Mouse (Mus musculus): ENCODE data around the gene Agpat3. TPM values are rescaled to one million over a fixed set of nuclear protein-coding genes. Genes with fewer than 3 reads are reported as not detected.

Gene Agpat3
- polyA plus RNA-seq, 1 experiment: 178 TPM

GRCm38 (mm10) chr10:78238926-78239325, 113.4 kb downstream of the Agpat3 start:
- WGBS: 82% methylated on average over 6 of the region's 6 CpGs
- Histone ChIP-seq H3K27me3 (ENCODE audit: control insufficient read depth, insufficient read depth, low read length) (no peaks in the 10 kb centered on the region), H3K4me1 (ENCODE audit: control insufficient read depth, insufficient read depth, insufficient read length, low read length) (peaks cover 32% of the 10 kb centered on the region), H3K4me3 (ENCODE audit: low read depth, low read length) (no peak overlapping the region), H3K27ac (ENCODE audit: insufficient read depth, low read depth, low read length) (no peak overlapping the region), H3K36me3 (ENCODE audit: control insufficient read depth, insufficient read depth, low read length) (peaks cover 9% of the 10 kb centered on the region; the same call in 1 of the 2 replicates)
- no peak for TF ChIP-seq POLR2A (IDR thresholded peaks at IDR 0.05; ENCODE audit: low read depth, low read length)
- TF ChIP-seq CTCF (IDR thresholded peaks at IDR 0.05; ENCODE audit: extremely low read depth, insufficient read length, insufficient replicate concordance, low read depth, low read length): no peak

- Histone ChIP-seq H3K27ac (ENCODE audit: insufficient read depth, low read depth, low read length) (no peak overlapping the region), H3K4me1 (ENCODE audit: control insufficient read depth, insufficient read depth, insufficient read length, low read length) (peaks cover 38% of the 10 kb centered on the region), H3K27me3 (ENCODE audit: control insufficient read depth, insufficient read depth, low read length) (no peaks in the 10 kb centered on the region), H3K36me3 (ENCODE audit: control insufficient read depth, insufficient read depth, low read length) (peaks cover 9% of the 10 kb centered on the region; the same call in 1 of the 2 replicates), H3K4me3 (ENCODE audit: low read depth, low read length) (no peak overlapping the region)
- 88% methylated on average over 5 of the region's 5 CpGs for WGBS
- TF ChIP-seq POLR2A (IDR thresholded peaks at IDR 0.05; ENCODE audit: low read depth, low read length) (no peak), CTCF (IDR thresholded peaks at IDR 0.05; ENCODE audit: extremely low read depth, insufficient read length, insufficient replicate concordance, low read depth, low read length) (no peak)
These were observed 114.0 kb downstream of the Agpat3 start for GRCm38 (mm10) chr10:78238297-78238696.

- H3K4me3 ChIP-seq (ENCODE audit: low read depth, low read length): no peak overlapping the region
- WGBS: 73% methylated on average over 6 of the region's 6 CpGs
- TF ChIP-seq CTCF (IDR thresholded peaks at IDR 0.05; ENCODE audit: extremely low read depth, insufficient read length, insufficient replicate concordance, low read depth, low read length) (no peak), POLR2A (IDR thresholded peaks at IDR 0.05; ENCODE audit: low read depth, low read length) (no peak)
These were observed 114.5 kb downstream of the Agpat3 start for GRCm38 (mm10) chr10:78237809-78238208.

GRCm38 (mm10) chr10:78236885-78237629, 115.2 kb downstream of the Agpat3 start:
- H3K36me3 ChIP-seq (ENCODE audit: control insufficient read depth, insufficient read depth, low read length): peaks cover 9% of the 10 kb centered on the region; the same call in 1 of the 2 replicates
- H3K4me1 ChIP-seq (ENCODE audit: control insufficient read depth, insufficient read depth, insufficient read length, low read length): peaks cover 46% of the 10 kb centered on the region
- no peak overlapping the region for H3K27ac ChIP-seq (ENCODE audit: insufficient read depth, low read depth, low read length)
- TF ChIP-seq CTCF (IDR thresholded peaks at IDR 0.05; ENCODE audit: extremely low read depth, insufficient read length, insufficient replicate concordance, low read depth, low read length) (no peak), POLR2A (IDR thresholded peaks at IDR 0.05; ENCODE audit: low read depth, low read length) (no peak)
- H3K27me3 ChIP-seq (ENCODE audit: control insufficient read depth, insufficient read depth, low read length): no peaks in the 10 kb centered on the region
- 54% methylated on average over 8 of the region's 8 CpGs for WGBS
- H3K4me3 ChIP-seq (ENCODE audit: low read depth, low read length): no peak overlapping the region

More at GRCm38 (mm10) chr10:78237809-78238208, 114.5 kb downstream of the Agpat3 start:
- H3K27ac ChIP-seq (ENCODE audit: insufficient read depth, low read depth, low read length): no peak overlapping the region
- H3K4me1 ChIP-seq (ENCODE audit: control insufficient read depth, insufficient read depth, insufficient read length, low read length): peaks cover 41% of the 10 kb centered on the region
- H3K27me3 ChIP-seq (ENCODE audit: control insufficient read depth, insufficient read depth, low read length): no peaks in the 10 kb centered on the region
- H3K36me3 ChIP-seq (ENCODE audit: control insufficient read depth, insufficient read depth, low read length): peaks cover 9% of the 10 kb centered on the region; the same call in 1 of the 2 replicates

GRCm38 (mm10) chr10:78233756-78234155, 118.5 kb downstream of the Agpat3 start:
- Histone ChIP-seq H3K4me1 (ENCODE audit: control insufficient read depth, insufficient read depth, insufficient read length, low read length) (peaks cover 56% of the 10 kb centered on the region), H3K4me3 (ENCODE audit: low read depth, low read length) (no peak overlapping the region), H3K36me3 (ENCODE audit: control insufficient read depth, insufficient read depth, low read length) (peaks cover 18% of the 10 kb centered on the region), H3K27ac (ENCODE audit: insufficient read depth, low read depth, low read length) (peak overlapping the region; percentile 88), H3K27me3 (ENCODE audit: control insufficient read depth, insufficient read depth, low read length) (no peaks in the 10 kb centered on the region)
- no peak for TF ChIP-seq POLR2A (IDR thresholded peaks at IDR 0.05; ENCODE audit: low read depth, low read length)
- no peak for TF ChIP-seq CTCF (IDR thresholded peaks at IDR 0.05; ENCODE audit: extremely low read depth, insufficient read length, insufficient replicate concordance, low read depth, low read length)
- WGBS: 37% methylated on average over 6 of the region's 6 CpGs

- 57% methylated on average over 5 of the region's 5 CpGs for WGBS
- Histone ChIP-seq H3K36me3 (ENCODE audit: control insufficient read depth, insufficient read depth, low read length) (peaks cover 15% of the 10 kb centered on the region), H3K27me3 (ENCODE audit: control insufficient read depth, insufficient read depth, low read length) (no peaks in the 10 kb centered on the region), H3K4me1 (ENCODE audit: control insufficient read depth, insufficient read depth, insufficient read length, low read length) (peaks cover 57% of the 10 kb centered on the region), H3K27ac (ENCODE audit: insufficient read depth, low read depth, low read length) (peak overlapping the region; percentile 88), H3K4me3 (ENCODE audit: low read depth, low read length) (no peak overlapping the region)
- no peak for TF ChIP-seq CTCF (IDR thresholded peaks at IDR 0.05; ENCODE audit: extremely low read depth, insufficient read length, insufficient replicate concordance, low read depth, low read length)
- no peak for TF ChIP-seq POLR2A (IDR thresholded peaks at IDR 0.05; ENCODE audit: low read depth, low read length)
These were observed 119.1 kb downstream of the Agpat3 start for GRCm38 (mm10) chr10:78233161-78233560.

GRCm38 (mm10) chr10:78232301-78232980, 119.8 kb downstream of the Agpat3 start:
- peaks cover 15% of the 10 kb centered on the region for H3K36me3 ChIP-seq (ENCODE audit: control insufficient read depth, insufficient read depth, low read length)
- WGBS: 73% methylated on average over 4 of the region's 4 CpGs
- peaks cover 58% of the 10 kb centered on the region for H3K4me1 ChIP-seq (ENCODE audit: control insufficient read depth, insufficient read depth, insufficient read length, low read length)
- H3K27me3 ChIP-seq (ENCODE audit: control insufficient read depth, insufficient read depth, low read length): no peaks in the 10 kb centered on the region
- peak overlapping the region; percentile 88 for H3K27ac ChIP-seq (ENCODE audit: insufficient read depth, low read depth, low read length)
- H3K4me3 ChIP-seq (ENCODE audit: low read depth, low read length): no peak overlapping the region
- TF ChIP-seq POLR2A (IDR thresholded peaks at IDR 0.05; ENCODE audit: low read depth, low read length) (no peak), CTCF (IDR thresholded peaks at IDR 0.05; ENCODE audit: extremely low read depth, insufficient read length, insufficient replicate concordance, low read depth, low read length) (no peak)

Measured in small intestine, adult 2 months (tissue).